Mouse (Mus musculus) MEL (cell line): ENCODE measurements at regions not wholly inside any gene's neighbourhood (a gene's known extent, or its start where the extent isn't known, plus 50 kb on each side); places are given as distances from the start of the nearest gene placed in this dataset.

Experiments
- DNase-seq: peaks from one replicate; pipeline ENCODE4 v3.0.0; 2011; ENCODE audit warnings: low read depth, low spot score
- H3K27ac ChIP-seq: 2 replicates; pipeline ENCODE4 v1.5.1; 2012; ENCODE audit warnings: low read depth, mild to moderate bottlenecking, control low read depth, low read length, moderate library complexity; ENCODE audit not compliant: control insufficient read depth
- H3K27me3 ChIP-seq, 2 experiments: fragments of 150-350 bp in 1 of 2; sonication (generic) in 1 of 2; 2 replicates each; pipeline ENCODE4 v1.6.1; 2012; ENCODE audit warnings: low read length in 2 of 2, mild to moderate bottlenecking in 2 of 2, improper control_type of control experiment in 1 of 2, moderate library complexity in 1 of 2; ENCODE audit not compliant: insufficient read depth in 2 of 2, control insufficient read depth in 1 of 2
- H3K36me3 ChIP-seq, 2 experiments: 2 replicates each; pipeline ENCODE4 v1.6.1; 2012 to 2014; ENCODE audit warnings: low read length in 2 of 2, improper control_type of control experiment in 1 of 2, inconsistent platforms in 1 of 2, mild to moderate bottlenecking in 1 of 2; ENCODE audit not compliant: insufficient read depth in 2 of 2, control insufficient read depth in 1 of 2
- H3K4me1 ChIP-seq, 2 experiments: fragments of 150-350 bp in 1 of 2; sonication (generic) in 1 of 2; 2 replicates each; pipeline ENCODE4 v1.6.1; 2012; ENCODE audit warnings: low read length in 2 of 2, improper control_type of control experiment in 1 of 2, mild to moderate bottlenecking in 1 of 2; ENCODE audit not compliant: insufficient read depth in 2 of 2, control insufficient read depth in 1 of 2
- H3K4me3 ChIP-seq, 2 experiments: fragments of 150-350 bp in 1 of 2; sonication (generic) in 1 of 2; 2 replicates each; pipeline ENCODE4 v1.5.1; 2012; ENCODE audit warnings: low read depth in 2 of 2, low read length in 2 of 2, mild to moderate bottlenecking in 2 of 2, moderate library complexity in 2 of 2, control low read depth in 1 of 2, improper control_type of control experiment in 1 of 2; ENCODE audit not compliant: control insufficient read depth in 1 of 2, insufficient read depth in 1 of 2
- H3K79me2 ChIP-seq: 2 replicates; pipeline ENCODE4 v1.6.1; 2012; ENCODE audit warnings: mild to moderate bottlenecking, low read length, moderate library complexity; ENCODE audit not compliant: control insufficient read depth, poor library complexity, insufficient read depth
- H3K9ac ChIP-seq: 2 replicates; pipeline ENCODE4 v1.6.1; 2012; ENCODE audit warnings: low read depth, mild to moderate bottlenecking, control low read depth, low read length, moderate library complexity; ENCODE audit not compliant: control insufficient read depth, poor library complexity, severe bottlenecking
- H3K9me3 ChIP-seq: fragments of 150-350 bp; sonication (generic); replicated peaks from 2 replicates; pipeline ENCODE4 v1.6.1; 2012; ENCODE audit warnings: mild to moderate bottlenecking, low read length, improper control_type of control experiment, moderate library complexity; ENCODE audit not compliant: insufficient read depth
- CTCF ChIP-seq, 3 experiments: IDR thresholded peaks in 2 of 3; conservative IDR thresholded peaks in 1 of 3; 2 replicates each; pipeline ENCODE4 v1.5.1; 2011 to 2012; ENCODE audit warnings: low read length in 3 of 3, low read depth in 2 of 3, mild to moderate bottlenecking in 2 of 3, improper control_type of control experiment in 1 of 3, inconsistent platforms in 1 of 3, mixed read lengths in 1 of 3, moderate library complexity in 1 of 3; ENCODE audit not compliant: control insufficient read depth in 1 of 3, insufficient read depth in 1 of 3, poor library complexity in 1 of 3, severe bottlenecking in 1 of 3
- E2F4 ChIP-seq: IDR thresholded peaks from 2 replicates; pipeline ENCODE4 v1.6.1; 2011; ENCODE audit warnings: low read depth, low read length, improper control_type of control experiment, borderline replicate concordance
- GATA1 ChIP-seq: IDR thresholded peaks from 2 replicates; pipeline ENCODE4 v1.6.1; 2011; ENCODE audit warnings: low read depth, low read length, improper control_type of control experiment
- JUND ChIP-seq: IDR thresholded peaks from 2 replicates; pipeline ENCODE4 v1.6.1; 2011; ENCODE audit warnings: low read depth, mild to moderate bottlenecking, improper control_type of control experiment, low read length
- KAT2A ChIP-seq: conservative IDR thresholded peaks from 2 replicates; pipeline ENCODE4 v1.6.1; 2012; ENCODE audit warnings: low read depth, low read length, improper control_type of control experiment, inconsistent platforms
- MAX ChIP-seq: IDR thresholded peaks from 2 replicates; pipeline ENCODE4 v1.6.1; 2011; ENCODE audit warnings: low read length, improper control_type of control experiment
- MAZ ChIP-seq: IDR thresholded peaks from 2 replicates; pipeline ENCODE4 v1.6.1; 2012; ENCODE audit warnings: low read depth, mild to moderate bottlenecking, inconsistent platforms, low read length, improper control_type of control experiment
- MXI1 ChIP-seq: IDR thresholded peaks from 2 replicates; pipeline ENCODE4 v1.6.1; 2011; ENCODE audit warnings: mild to moderate bottlenecking, low read depth, low read length, improper control_type of control experiment
- POLR2A ChIP-seq, 2 experiments: IDR thresholded peaks; 2 replicates each; pipeline ENCODE4 v1.6.1; 2011 to 2012; ENCODE audit warnings: low read length in 2 of 2, mild to moderate bottlenecking in 2 of 2, control low read depth in 1 of 2, improper control_type of control experiment in 1 of 2, low read depth in 1 of 2, moderate library complexity in 1 of 2; ENCODE audit not compliant: control insufficient read depth in 1 of 2, insufficient read depth in 1 of 2, poor library complexity in 1 of 2
- POLR2AphosphoS2 ChIP-seq: IDR thresholded peaks from 2 replicates; pipeline ENCODE4 v1.6.1; 2011; ENCODE audit warnings: low read length, improper control_type of control experiment
- RAD21 ChIP-seq: IDR thresholded peaks from 2 replicates; pipeline ENCODE4 v1.6.1; 2011; ENCODE audit warnings: mild to moderate bottlenecking, low read depth, low read length, improper control_type of control experiment
- SIN3A ChIP-seq: IDR thresholded peaks from 2 replicates; pipeline ENCODE4 v1.6.1; 2012; ENCODE audit warnings: low read length, improper control_type of control experiment, inconsistent platforms
- TBP ChIP-seq: IDR thresholded peaks from 2 replicates; pipeline ENCODE4 v1.8.0; 2011; ENCODE audit warnings: low read depth, low read length, improper control_type of control experiment
- USF1 ChIP-seq: IDR thresholded peaks from 2 replicates; pipeline ENCODE4 v1.6.1; 2014; ENCODE audit warnings: low read depth, mild to moderate bottlenecking, inconsistent platforms, low read length, improper control_type of control experiment, moderate library complexity
- USF2 ChIP-seq, 2 experiments: IDR thresholded peaks; 2 replicates each; pipeline ENCODE4 v1.6.1; 2011 to 2012; ENCODE audit warnings: improper control_type of control experiment in 2 of 2, low read length in 2 of 2, borderline replicate concordance in 1 of 2, inconsistent platforms in 1 of 2, low read depth in 1 of 2, mild to moderate bottlenecking in 1 of 2; ENCODE audit not compliant: insufficient read depth in 1 of 2
- ZC3H11A ChIP-seq: IDR thresholded peaks from 2 replicates; pipeline ENCODE4 v1.6.1; 2012; ENCODE audit warnings: low read depth, mild to moderate bottlenecking, inconsistent platforms, low read length, improper control_type of control experiment

DNA sequence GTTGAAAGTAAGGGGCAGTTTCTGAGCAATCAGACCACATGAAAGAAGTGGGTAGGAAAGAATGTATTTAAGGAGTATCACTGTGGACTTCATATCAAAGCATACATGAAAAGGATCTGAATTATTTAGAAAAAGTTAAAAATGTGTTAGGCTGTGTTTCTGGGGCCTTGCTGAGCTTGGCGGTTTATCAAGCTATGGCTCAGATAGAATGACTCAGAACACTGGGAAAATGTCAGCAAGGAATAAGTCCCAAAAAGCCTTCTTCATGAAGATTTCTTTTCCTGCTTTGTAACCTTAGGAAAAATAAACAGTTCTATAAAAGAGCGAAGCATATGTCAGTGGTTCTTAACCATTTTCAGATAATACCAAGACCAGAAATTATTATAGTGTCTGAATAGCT lies 56.0 kb upstream of the Plxna4 start:
- Histone ChIP-seq H3K27ac (no peak overlapping the region), H3K79me2 (no peaks in the 10 kb centered on the region), H3K27me3 (no peaks in the 10 kb centered on the region), H3K36me3 (no peaks in the 10 kb centered on the region)
- DNase-seq: no peak
- TF ChIP-seq USF1: no peak
- no peak for TF ChIP-seq USF2 (IDR thresholded peaks at IDR 0.05; ENCODE audit: borderline replicate concordance in 1 of 2, insufficient read depth in 1 of 2, low read depth in 1 of 2, low read length in 2 of 2)
- TF ChIP-seq MXI1: no peak
- no peak for TF ChIP-seq RAD21
- TF ChIP-seq GATA1: no peak
- TF ChIP-seq E2F4: no peak
- TF ChIP-seq CTCF (IDR thresholded peaks at IDR 0.05 in 2 of 3, conservative IDR thresholded peaks at IDR 0.05 in 1 of 3; ENCODE audit: control insufficient read depth in 1 of 3, insufficient read depth in 1 of 3, low read depth in 2 of 3, low read length in 3 of 3, poor library complexity in 1 of 3, severe bottlenecking in 1 of 3): no peak
- no peak for TF ChIP-seq SIN3A
- no peak for TF ChIP-seq ZC3H11A
- TF ChIP-seq POLR2A (IDR thresholded peaks at IDR 0.05; ENCODE audit: control insufficient read depth in 1 of 2, insufficient read depth in 1 of 2, low read depth in 1 of 2, low read length in 2 of 2, poor library complexity in 1 of 2): no peak
- TF ChIP-seq POLR2AphosphoS2: no peak
- no peak for TF ChIP-seq KAT2A
- no peak for TF ChIP-seq JUND
- no peak for TF ChIP-seq MAZ
- TF ChIP-seq, all 39 proteins: peak for 0
- Histone ChIP-seq H3K9ac (no peak overlapping the region), H3K4me1 (no peaks in the 10 kb centered on the region), H3K4me3 (no peak overlapping the region), H3K9me3 (no peaks in the 10 kb centered on the region)

DNA sequence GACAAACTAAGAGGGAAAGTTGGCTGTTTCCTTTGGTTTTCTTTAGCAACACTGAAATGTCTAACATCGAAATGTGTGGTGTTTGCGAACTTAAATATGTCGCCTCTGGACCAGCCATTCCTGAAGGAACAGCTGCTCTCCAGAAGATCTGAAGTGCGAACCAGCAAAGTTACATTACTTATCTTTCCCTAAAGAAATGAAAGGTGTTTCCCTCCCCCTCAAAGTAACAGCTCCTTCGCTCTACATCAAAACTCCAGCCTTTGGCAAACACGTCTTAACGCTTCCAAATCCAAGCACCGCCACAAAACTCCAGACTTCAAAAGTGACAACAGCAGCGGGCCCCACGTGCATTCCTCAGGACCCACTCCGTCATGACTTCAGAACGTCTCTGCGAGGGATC lies 50.9 kb upstream of the Plxna4 start:
- H3K4me3 ChIP-seq: no peak overlapping the region
- no peaks in the 10 kb centered on the region for H3K79me2 ChIP-seq
- H3K27me3 ChIP-seq: no peaks in the 10 kb centered on the region
- no peak for TF ChIP-seq MXI1
- no peak for TF ChIP-seq JUND
- no peak for TF ChIP-seq MAX
- TF ChIP-seq TBP: no peak
- TF ChIP-seq E2F4: no peak
- H3K27ac ChIP-seq: no peak overlapping the region
- no peaks in the 10 kb centered on the region for H3K9me3 ChIP-seq
- no peak for DNase-seq
- H3K36me3 ChIP-seq: no peaks in the 10 kb centered on the region
- no peaks in the 10 kb centered on the region for H3K4me1 ChIP-seq
- H3K9ac ChIP-seq: no peak overlapping the region
